Mouse (Mus musculus): ENCODE measurements around the gene Trip12. TPM values are rescaled to one million over a fixed set of nuclear protein-coding genes. Genes with fewer than 3 reads are reported as not detected.
A peak's percentile ranks its signal among the peaks of the same experiment; 100 is the strongest.

Gene Trip12
- polyA plus RNA-seq, 1 experiment = 115 TPM

GRCm38 (mm10) chr1:84839309-84840017 lies 853 bp downstream of the Trip12 start, which contains the start of gene Fbxo36:
Gene Fbxo36 (plus strand): TSS chr1:84839841.
- peak; percentile 99 for DNase-seq (ENCODE audit: low read depth)
- TF ChIP-seq CTCF (IDR thresholded peaks at IDR 0.05; ENCODE audit: borderline replicate concordance, extremely low read depth, insufficient read depth, insufficient read length) (no peak), POLR2A (IDR thresholded peaks at IDR 0.05; ENCODE audit: borderline replicate concordance, extremely low read depth, insufficient read depth, insufficient read length, poor library complexity, severe bottlenecking) (peak; percentile 79)

GRCm38 (mm10) chr1:84838621-84839151 lies 1.6 kb downstream of the Trip12 start:
- DNase-seq (ENCODE audit: low read depth) = peak; percentile 91
- no peak for TF ChIP-seq CTCF (IDR thresholded peaks at IDR 0.05; ENCODE audit: borderline replicate concordance, extremely low read depth, insufficient read depth, insufficient read length)
- TF ChIP-seq POLR2A (IDR thresholded peaks at IDR 0.05; ENCODE audit: borderline replicate concordance, extremely low read depth, insufficient read depth, insufficient read length, poor library complexity, severe bottlenecking) = no peak

- no peak for DNase-seq (ENCODE audit: low read depth)
- TF ChIP-seq CTCF (IDR thresholded peaks at IDR 0.05; ENCODE audit: borderline replicate concordance, extremely low read depth, insufficient read depth, insufficient read length) (no peak), POLR2A (IDR thresholded peaks at IDR 0.05; ENCODE audit: borderline replicate concordance, extremely low read depth, insufficient read depth, insufficient read length, poor library complexity, severe bottlenecking) (no peak)
Measured at GRCm38 (mm10) chr1:84838156-84838555, 2.2 kb downstream of the Trip12 start.

- peak; percentile 5 for DNase-seq (ENCODE audit: low read depth)
Measured at GRCm38 (mm10) chr1:84837523-84838145, 2.7 kb downstream of the Trip12 start.

GRCm38 (mm10) chr1:84825091-84825490 lies 15.2 kb downstream of the Trip12 start:
- TF ChIP-seq POLR2A (IDR thresholded peaks at IDR 0.05; ENCODE audit: borderline replicate concordance, extremely low read depth, insufficient read depth, insufficient read length, poor library complexity, severe bottlenecking) (no peak), CTCF (IDR thresholded peaks at IDR 0.05; ENCODE audit: borderline replicate concordance, extremely low read depth, insufficient read depth, insufficient read length) (no peak)
- no peak for DNase-seq (ENCODE audit: low read depth)

More at GRCm38 (mm10) chr1:84837523-84838145, 2.7 kb downstream of the Trip12 start:
- no peak for TF ChIP-seq CTCF (IDR thresholded peaks at IDR 0.05; ENCODE audit: borderline replicate concordance, extremely low read depth, insufficient read depth, insufficient read length)
- no peak for TF ChIP-seq POLR2A (IDR thresholded peaks at IDR 0.05; ENCODE audit: borderline replicate concordance, extremely low read depth, insufficient read depth, insufficient read length, poor library complexity, severe bottlenecking)

- TF ChIP-seq POLR2A (IDR thresholded peaks at IDR 0.05; ENCODE audit: borderline replicate concordance, extremely low read depth, insufficient read depth, insufficient read length, poor library complexity, severe bottlenecking) (no peak), CTCF (IDR thresholded peaks at IDR 0.05; ENCODE audit: borderline replicate concordance, extremely low read depth, insufficient read depth, insufficient read length) (no peak)
- no peak for DNase-seq (ENCODE audit: low read depth)
Measured at GRCm38 (mm10) chr1:84817596-84817995, 22.7 kb downstream of the Trip12 start.

- TF ChIP-seq CTCF (IDR thresholded peaks at IDR 0.05; ENCODE audit: borderline replicate concordance, extremely low read depth, insufficient read depth, insufficient read length) = no peak
- no peak for TF ChIP-seq POLR2A (IDR thresholded peaks at IDR 0.05; ENCODE audit: borderline replicate concordance, extremely low read depth, insufficient read depth, insufficient read length, poor library complexity, severe bottlenecking)
- no peak for DNase-seq (ENCODE audit: low read depth)
Measured at GRCm38 (mm10) chr1:84803788-84804187, 36.5 kb downstream of the Trip12 start.

GRCm38 (mm10) chr1:84799166-84799565 lies 41.1 kb downstream of the Trip12 start:
- TF ChIP-seq CTCF (IDR thresholded peaks at IDR 0.05; ENCODE audit: borderline replicate concordance, extremely low read depth, insufficient read depth, insufficient read length) (no peak), POLR2A (IDR thresholded peaks at IDR 0.05; ENCODE audit: borderline replicate concordance, extremely low read depth, insufficient read depth, insufficient read length, poor library complexity, severe bottlenecking) (no peak)
- DNase-seq (ENCODE audit: low read depth) = no peak

- no peak for TF ChIP-seq CTCF (IDR thresholded peaks at IDR 0.05; ENCODE audit: borderline replicate concordance, extremely low read depth, insufficient read depth, insufficient read length)
- TF ChIP-seq POLR2A (IDR thresholded peaks at IDR 0.05; ENCODE audit: borderline replicate concordance, extremely low read depth, insufficient read depth, insufficient read length, poor library complexity, severe bottlenecking) = no peak
- DNase-seq (ENCODE audit: low read depth) = no peak
Measured at GRCm38 (mm10) chr1:84795335-84795734, 45.0 kb downstream of the Trip12 start.

GRCm38 (mm10) chr1:84791393-84791792 lies 48.9 kb downstream of the Trip12 start:
- DNase-seq (ENCODE audit: low read depth) = no peak
- no peak for TF ChIP-seq CTCF (IDR thresholded peaks at IDR 0.05; ENCODE audit: borderline replicate concordance, extremely low read depth, insufficient read depth, insufficient read length)
- no peak for TF ChIP-seq POLR2A (IDR thresholded peaks at IDR 0.05; ENCODE audit: borderline replicate concordance, extremely low read depth, insufficient read depth, insufficient read length, poor library complexity, severe bottlenecking)

GRCm38 (mm10) chr1:84780630-84781029 lies 59.7 kb downstream of the Trip12 start:
- TF ChIP-seq POLR2A (IDR thresholded peaks at IDR 0.05; ENCODE audit: borderline replicate concordance, extremely low read depth, insufficient read depth, insufficient read length, poor library complexity, severe bottlenecking) = no peak
- TF ChIP-seq CTCF (IDR thresholded peaks at IDR 0.05; ENCODE audit: borderline replicate concordance, extremely low read depth, insufficient read depth, insufficient read length) = no peak
- no peak for DNase-seq (ENCODE audit: low read depth)
